Mouse (Mus musculus): Measurements from ENCODE around the gene Rab36.

Rab36 gene

DNA sequence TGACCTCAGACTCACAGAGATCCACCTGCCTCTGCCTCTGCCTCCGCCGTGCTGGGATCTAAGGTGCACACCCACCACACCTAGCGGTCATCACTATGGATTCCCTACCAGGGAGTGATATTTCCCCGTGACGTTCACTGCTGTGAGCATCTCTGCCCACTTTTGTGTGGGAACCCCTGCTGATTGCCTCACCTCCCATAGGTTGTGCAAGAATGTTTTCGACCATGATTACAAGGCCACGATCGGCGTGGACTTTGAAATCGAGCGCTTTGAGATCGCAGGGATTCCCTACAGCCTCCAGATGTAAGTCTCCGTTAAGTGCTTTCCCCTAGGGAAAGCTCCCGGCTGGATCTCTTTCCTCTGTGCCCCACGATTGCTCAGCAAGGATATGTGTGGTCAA is 9.0 kb downstream of the Rab36 start:
- no peak for DNase-seq (ENCODE audit: low read depth, low spot score)

DNA sequence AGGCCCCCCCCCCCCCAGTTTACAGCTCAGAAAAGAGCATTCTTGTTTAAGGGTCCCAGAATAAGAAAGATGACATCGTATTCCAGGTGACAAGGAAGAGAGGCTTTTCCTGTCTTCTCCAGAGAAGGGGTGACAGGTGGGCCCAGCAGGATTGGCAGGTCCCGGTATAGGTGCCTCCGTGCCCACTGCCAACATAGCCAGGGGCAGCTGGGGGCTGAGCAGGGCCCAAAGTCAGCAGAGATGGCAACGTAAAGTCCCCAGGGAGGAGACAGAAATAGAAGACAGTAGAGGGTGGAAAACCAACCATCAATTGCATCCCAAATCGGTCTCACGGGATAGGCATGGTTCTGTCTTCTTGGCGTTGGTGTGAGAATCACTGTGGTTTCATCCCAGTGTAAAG is 11.9 kb downstream of the Rab36 start:
- no peak for DNase-seq (ENCODE audit: low read depth, low spot score)

DNA sequence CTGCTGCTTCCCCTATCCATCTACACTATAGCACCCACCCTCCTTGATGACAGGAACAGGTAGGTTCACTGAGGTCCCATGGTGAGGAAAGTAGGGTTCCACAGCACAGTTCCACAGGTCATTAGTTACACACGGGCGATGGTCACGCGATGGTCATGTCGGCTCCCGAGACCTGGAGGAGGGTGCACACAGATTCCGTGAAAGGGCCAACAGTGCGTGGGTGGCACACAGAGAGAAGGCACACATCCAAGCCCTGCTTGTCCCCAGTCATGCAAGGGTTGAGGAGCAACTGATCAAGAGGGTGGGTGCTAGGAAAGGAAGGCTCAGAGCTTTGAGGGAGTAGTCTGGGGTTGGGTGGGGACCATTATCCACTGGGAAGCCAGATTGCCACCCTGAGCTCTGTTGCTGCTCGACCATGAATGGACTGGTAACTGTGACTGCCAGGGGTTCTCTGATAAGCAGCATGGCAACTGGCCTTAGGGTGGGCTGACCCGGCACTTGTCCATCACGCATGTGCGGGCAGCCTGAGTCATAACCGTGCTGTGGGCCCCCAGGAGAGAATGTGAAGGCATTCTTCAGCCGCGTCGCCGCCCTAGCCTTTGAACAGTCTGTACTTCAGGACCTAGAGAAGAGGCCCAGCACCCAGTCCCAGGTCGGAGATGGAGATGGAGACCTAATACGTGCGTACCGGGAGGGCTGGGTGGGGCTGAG is 14.7 kb downstream of the Rab36 start:
- no peak for DNase-seq (ENCODE audit: low read depth, low spot score)

- no peak for DNase-seq (ENCODE audit: low read depth, low spot score)
Measured at GRCm38 (mm10) chr10:75052902-75053301, 16.0 kb downstream of the Rab36 start.

DNA sequence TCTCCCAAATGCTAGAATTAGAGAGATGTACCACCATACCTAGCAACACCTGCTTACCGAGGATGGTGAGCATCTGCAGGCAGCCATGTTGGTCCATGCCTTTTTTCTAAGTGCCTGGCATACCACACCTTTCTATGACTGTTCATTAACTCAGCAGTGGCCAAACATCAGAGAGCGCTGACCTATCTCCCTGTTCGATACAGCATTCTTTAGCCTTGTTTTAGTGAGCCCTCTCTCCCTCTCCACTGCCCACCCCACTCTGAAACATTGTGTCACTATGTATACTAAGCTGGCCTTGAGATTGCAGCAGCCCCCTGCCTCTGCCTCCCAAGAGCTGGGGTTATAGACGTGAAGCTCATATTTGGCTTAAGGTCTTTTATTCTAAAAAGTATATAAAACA is 16.8 kb downstream of the Rab36 start:
- no peak for DNase-seq (ENCODE audit: low read depth, low spot score)

DNA sequence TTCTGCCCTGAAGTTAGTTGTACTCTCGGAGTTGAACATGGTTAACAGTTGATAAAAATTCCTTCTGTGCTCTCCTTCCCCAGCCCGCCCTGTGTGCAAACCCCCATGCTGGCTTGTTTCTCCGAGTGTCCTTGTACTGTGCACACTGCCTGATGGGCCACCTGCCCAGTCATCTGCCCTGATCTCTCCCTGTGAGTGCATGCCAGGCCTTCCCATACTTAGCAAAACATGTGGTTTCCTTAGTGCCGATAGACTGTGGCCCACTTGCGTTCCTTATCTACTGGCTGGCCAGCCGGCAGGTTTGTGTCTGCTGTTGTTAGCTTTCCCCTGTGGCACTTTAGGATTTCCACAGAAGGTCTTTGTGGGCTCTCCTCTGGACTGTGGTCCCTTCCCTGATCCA is 17.3 kb downstream of the Rab36 start:
- no peak for DNase-seq (ENCODE audit: low read depth, low spot score)

GRCm38 (mm10) chr10:75055672-75056071 is 18.8 kb downstream of the Rab36 start:
- DNase-seq (ENCODE audit: low read depth, low spot score), result no peak

DNA sequence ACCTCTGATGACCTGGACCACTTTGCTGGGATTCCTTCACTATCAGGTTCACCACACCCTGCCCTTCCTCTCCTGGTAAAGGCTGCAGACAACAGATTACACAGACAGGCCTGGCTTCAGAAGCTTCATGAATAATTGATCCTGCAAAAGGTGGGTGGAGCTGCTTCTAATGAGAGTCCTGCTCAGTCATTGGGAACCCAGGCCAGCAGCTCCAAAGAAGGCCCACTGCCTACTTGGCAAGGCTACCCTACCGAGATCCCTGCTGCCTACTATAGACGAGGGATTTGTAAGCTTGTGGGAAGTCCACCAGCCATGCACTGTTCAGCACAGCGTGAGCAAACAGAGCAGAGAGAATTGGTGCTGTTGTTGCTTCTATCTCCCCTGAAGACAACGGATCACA is 19.4 kb downstream of the Rab36 start:
- no peak for DNase-seq (ENCODE audit: low read depth, low spot score)

- no peak for DNase-seq (ENCODE audit: low read depth, low spot score)
Measured at GRCm38 (mm10) chr10:75058336-75058735, 21.5 kb downstream of the Rab36 start.

- peak; percentile 22 for DNase-seq (ENCODE audit: low read depth, low spot score)
Measured at GRCm38 (mm10) chr10:75058761-75059395, 22.0 kb downstream of the Rab36 start.

DNA sequence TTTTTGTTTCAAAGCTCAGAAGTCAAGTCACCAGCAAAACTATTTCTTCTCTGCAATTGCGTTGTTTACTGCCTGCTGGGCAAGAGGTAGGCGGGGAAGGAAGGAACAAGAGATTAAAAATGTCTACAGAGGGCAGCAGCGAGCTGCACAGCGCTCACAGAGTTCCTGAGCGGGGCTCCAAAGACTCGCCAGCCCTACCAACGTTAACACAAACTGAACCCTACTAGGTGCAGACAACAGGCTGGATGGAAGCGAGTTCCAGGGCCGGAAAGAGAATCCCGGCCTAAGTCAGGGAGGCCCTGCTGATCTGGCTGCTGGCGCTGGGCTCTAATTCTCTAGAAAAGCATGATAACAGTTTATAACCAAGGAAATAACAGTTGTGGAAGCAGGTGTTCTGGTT is 22.5 kb downstream of the Rab36 start:
- peak; percentile 74 for DNase-seq (ENCODE audit: low read depth, low spot score)

DNA sequence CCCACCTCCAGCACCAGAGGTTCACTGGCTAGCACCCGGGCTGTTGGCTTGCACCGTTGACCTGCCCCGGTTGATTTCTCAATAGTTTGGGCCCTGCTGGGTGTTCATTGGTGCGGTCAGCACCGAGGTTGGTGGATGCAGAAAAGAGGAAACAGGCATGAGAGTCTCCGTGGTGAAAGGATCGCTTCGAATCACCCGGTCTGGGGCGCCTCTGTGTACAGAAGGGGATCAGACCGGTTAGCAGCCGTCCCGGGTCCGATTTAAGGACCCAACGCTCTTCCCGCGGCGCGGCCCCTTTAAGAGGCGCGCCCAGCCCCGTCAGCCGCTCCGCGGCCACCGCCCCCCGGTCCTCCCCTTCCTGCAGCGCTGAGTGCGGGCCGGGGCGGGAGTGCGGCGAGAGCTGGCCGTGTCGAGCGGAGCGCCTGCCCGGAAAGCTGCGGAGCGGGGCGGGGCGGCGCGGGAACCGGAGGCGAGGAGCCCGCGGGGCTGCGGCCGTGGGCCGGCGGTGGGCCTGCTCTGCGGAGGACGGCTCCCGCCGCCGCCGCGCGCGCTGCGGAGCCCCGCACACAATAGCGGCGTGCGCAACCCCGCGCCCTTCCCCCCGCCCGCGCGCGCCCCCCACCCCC is 23.5 kb downstream of the Rab36 start, which contains the start of gene Bcr:
Bcr (plus strand) TSS at position 376 of the 626 bp plus-strand sequence.
- DNase-seq (ENCODE audit: low read depth, low spot score), result peak; percentile 80

DNA sequence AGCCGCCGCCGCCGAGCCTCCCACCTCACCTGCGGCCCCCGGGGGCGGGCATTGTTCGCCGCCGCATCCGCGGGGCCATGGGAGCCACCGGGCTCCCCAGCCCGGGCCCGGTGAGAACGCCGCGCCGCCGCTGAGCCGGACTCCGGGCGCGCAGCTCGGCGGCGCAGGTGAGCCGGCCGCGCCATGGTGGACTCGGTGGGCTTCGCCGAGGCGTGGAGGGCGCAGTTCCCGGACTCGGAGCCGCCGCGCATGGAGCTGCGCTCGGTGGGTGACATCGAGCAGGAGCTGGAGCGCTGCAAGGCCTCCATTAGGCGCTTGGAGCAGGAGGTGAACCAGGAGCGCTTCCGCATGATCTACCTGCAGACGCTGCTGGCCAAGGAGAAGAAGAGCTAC is 24.0 kb downstream of the Rab36 start:
- peak; percentile 28 for DNase-seq (ENCODE audit: low read depth, low spot score)

GRCm38 (mm10) chr10:75061341-75062188 is 24.7 kb downstream of the Rab36 start:
- peak; percentile 37 for DNase-seq (ENCODE audit: low read depth, low spot score)

GRCm38 (mm10) chr10:75062189-75062561 is 25.3 kb downstream of the Rab36 start:
- DNase-seq (ENCODE audit: low read depth, low spot score), result no peak

- no peak for DNase-seq (ENCODE audit: low read depth, low spot score)
Measured at GRCm38 (mm10) chr10:75062621-75063020, 25.8 kb downstream of the Rab36 start.

DNA sequence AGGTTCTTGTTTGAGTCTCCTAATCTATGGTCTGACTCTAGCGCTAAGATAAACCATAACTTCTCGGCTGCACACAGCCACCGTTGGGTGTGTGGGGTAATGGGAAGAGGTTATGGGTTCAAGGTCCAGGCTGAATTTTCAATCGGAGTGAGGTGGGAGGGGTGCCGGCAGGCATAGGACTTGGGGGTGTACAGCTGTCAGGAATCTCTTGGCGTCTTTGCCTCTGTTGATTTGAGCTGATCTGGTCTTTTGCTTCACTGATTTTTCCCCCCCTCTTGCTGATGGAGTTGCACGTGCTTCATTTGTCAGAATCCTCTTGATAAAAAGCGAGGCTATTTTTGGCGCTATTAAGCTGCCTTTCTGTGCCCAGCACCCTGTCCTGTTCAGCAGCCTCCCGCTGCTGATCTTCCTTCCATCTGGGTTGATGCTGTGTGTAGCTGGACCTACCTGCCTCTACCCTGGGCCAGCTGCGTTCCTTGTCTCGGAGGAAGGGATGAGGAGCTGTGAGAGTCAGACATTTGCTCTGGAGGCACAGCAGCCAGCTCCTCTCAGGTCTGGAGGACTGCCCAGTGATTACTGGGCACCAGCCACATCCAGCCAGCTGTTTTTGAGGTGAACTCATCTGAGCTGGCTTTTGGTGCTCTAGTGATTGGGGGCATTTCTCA is 26.6 kb downstream of the Rab36 start:
- DNase-seq (ENCODE audit: low read depth, low spot score), result no peak

- DNase-seq (ENCODE audit: low read depth, low spot score), result no peak
Measured at GRCm38 (mm10) chr10:75065691-75066090, 28.8 kb downstream of the Rab36 start.

DNA sequence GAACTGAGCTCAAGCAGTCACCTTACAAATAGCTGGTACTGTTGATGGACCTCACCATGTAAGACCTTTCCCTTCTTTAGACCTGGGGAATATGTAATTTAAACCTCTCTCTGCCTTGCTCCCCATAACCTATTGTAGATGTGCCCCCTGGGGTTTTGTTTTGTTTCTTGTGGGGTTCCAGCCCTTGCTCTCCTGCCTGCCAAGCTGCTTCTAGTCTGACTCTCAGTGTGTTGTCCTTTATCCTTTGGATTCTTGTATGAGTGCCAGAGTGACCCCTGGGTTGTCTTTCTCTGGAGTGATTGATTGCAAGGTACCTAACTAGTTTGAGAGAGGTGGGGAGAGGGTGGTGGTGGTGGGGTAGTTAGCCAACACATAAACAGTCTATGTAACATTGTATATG is 30.6 kb downstream of the Rab36 start:
- no peak for DNase-seq (ENCODE audit: low read depth, low spot score)

GRCm38 (mm10) chr10:75068086-75068485 is 31.2 kb downstream of the Rab36 start:
- no peak for DNase-seq (ENCODE audit: low read depth, low spot score)

DNA sequence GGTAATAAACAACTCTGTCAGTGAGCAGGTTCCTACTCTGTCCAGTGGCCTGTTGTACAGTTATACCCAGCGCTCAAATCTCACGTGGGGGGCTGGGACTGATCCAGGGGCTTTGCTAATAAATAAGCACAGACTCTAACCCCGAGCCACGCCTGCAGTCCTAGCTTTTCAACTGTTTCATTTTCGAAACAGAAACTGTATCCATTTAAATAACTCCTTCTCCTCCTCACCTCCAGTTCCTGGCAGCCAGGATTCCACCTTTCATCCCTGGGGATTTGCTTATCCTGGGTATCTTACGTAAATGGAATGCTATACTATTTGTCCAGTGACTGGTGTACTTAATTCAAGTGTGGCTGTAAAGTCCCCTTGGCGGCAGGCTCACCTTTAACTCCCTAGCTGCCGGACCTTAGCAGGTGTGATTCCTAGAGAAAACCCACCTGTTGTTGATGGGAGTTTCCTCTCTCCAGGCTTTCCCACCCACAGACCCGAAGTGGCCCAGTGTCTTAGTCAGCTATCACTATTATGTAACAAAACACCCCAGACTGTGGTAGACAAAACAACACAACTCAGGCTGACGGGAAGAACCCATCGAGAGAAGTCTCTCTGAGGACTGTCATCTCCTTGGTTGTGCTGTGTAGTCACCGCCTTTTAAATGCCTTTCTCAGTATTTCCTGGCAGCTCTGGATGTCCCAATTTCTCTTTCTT is 31.9 kb downstream of the Rab36 start:
- DNase-seq (ENCODE audit: low read depth, low spot score), result no peak
